Mouse (Mus musculus): ENCODE measurements around the gene Ly75. TPM values are rescaled to one million over a fixed set of nuclear protein-coding genes. Genes with fewer than 3 reads are reported as not detected.

The Ly75 gene
- total and polyA plus RNA-seq, 3 experiments, result 1.1 to 2.2 TPM; not detected in 1

- Histone ChIP-seq H3K27ac (ENCODE audit: control insufficient read depth, low read depth, low read length) (no peak overlapping the region), H3K79me2 (ENCODE audit: control insufficient read depth, insufficient read depth, low read length, poor library complexity) (no peaks in the 10 kb centered on the region), H3K9ac (ENCODE audit: control insufficient read depth, low read depth, low read length, poor library complexity, severe bottlenecking) (no peak overlapping the region), H3K9me3 (replicated peaks; ENCODE audit: insufficient read depth, low read length) (no peaks in the 10 kb centered on the region), H3K36me3 (ENCODE audit: control insufficient read depth in 1 of 2, insufficient read depth in 2 of 2, low read length in 2 of 2) (peaks cover 0 to 8% of the 10 kb centered on the region in 2 experiments; a peak in 2 of 4 replicates), H3K4me3 (ENCODE audit: control insufficient read depth in 1 of 2, insufficient read depth in 1 of 2, low read depth in 2 of 2, low read length in 2 of 2) (no peak overlapping the region), H3K4me1 (ENCODE audit: control insufficient read depth in 1 of 2, insufficient read depth in 2 of 2, low read length in 2 of 2) (peaks cover 0 to 18% of the 10 kb centered on the region in 2 experiments; a peak in 2 of 4 replicates), H3K27me3 (ENCODE audit: control insufficient read depth in 1 of 2, insufficient read depth in 2 of 2, low read length in 2 of 2) (no peaks in the 10 kb centered on the region)
- no peak for DNase-seq (ENCODE audit: low read depth, low spot score)
- TF ChIP-seq BHLHE40 (IDR thresholded peaks at IDR 0.05; ENCODE audit: borderline replicate concordance, low read depth, low read length), result no peak
- no peak for TF ChIP-seq USF1 (IDR thresholded peaks at IDR 0.05; ENCODE audit: low read depth, low read length)
- no peak for TF ChIP-seq MAZ (IDR thresholded peaks at IDR 0.05; ENCODE audit: low read depth, low read length)
- TF ChIP-seq ELF1 (IDR thresholded peaks at IDR 0.05; ENCODE audit: low read depth, low read length), result no peak
- TF ChIP-seq GABPA (IDR thresholded peaks at IDR 0.05; ENCODE audit: low read depth, low read length), result no peak
Measured at GRCm38 (mm10) chr2:60409194-60409593, 26.1 kb upstream of the Ly75 start.

DNA sequence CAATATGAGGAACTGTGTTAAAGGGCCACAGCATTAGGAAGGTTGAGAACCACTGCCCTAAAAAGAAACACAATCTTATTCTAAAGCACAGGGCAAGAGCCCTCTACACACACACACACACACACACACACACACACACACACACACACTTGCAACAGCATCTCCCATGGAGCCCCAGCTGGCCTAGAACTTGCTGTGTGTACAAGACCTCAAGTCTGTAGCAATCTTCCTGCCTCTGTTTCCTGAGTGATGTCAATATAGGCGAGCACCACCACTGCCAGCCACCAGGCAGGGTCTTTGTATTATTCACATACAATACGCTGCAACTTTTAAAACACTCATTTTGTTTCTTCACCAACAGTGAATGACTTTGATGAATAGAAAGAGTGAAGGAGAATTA is 24.3 kb upstream of the Ly75 start:
- no peak overlapping the region for H3K4me3 ChIP-seq (ENCODE audit: control insufficient read depth in 1 of 2, insufficient read depth in 1 of 2, low read depth in 2 of 2, low read length in 2 of 2)
- no peak overlapping the region for H3K9ac ChIP-seq (ENCODE audit: control insufficient read depth, low read depth, low read length, poor library complexity, severe bottlenecking)
- DNase-seq (ENCODE audit: low read depth, low spot score), result peak; percentile 9
- H3K4me1 ChIP-seq (ENCODE audit: control insufficient read depth in 1 of 2, insufficient read depth in 2 of 2, low read length in 2 of 2), result peaks cover 0 to 18% of the 10 kb centered on the region in 2 experiments; a peak in 2 of 4 replicates
- no peak overlapping the region for H3K27ac ChIP-seq (ENCODE audit: control insufficient read depth, low read depth, low read length)
- H3K9me3 ChIP-seq (replicated peaks; ENCODE audit: insufficient read depth, low read length), result no peaks in the 10 kb centered on the region
- H3K79me2 ChIP-seq (ENCODE audit: control insufficient read depth, insufficient read depth, low read length, poor library complexity), result no peaks in the 10 kb centered on the region
- TF ChIP-seq GATA1 (IDR thresholded peaks at IDR 0.05; ENCODE audit: low read depth, low read length) (no peak), SIN3A (IDR thresholded peaks at IDR 0.05; ENCODE audit: low read length) (no peak), ZKSCAN1 (IDR thresholded peaks at IDR 0.05; ENCODE audit: low read depth, low read length) (no peak), CHD2 (IDR thresholded peaks at IDR 0.05; ENCODE audit: low read length) (no peak), POLR2AphosphoS5 (IDR thresholded peaks at IDR 0.05; ENCODE audit: borderline replicate concordance, low read depth, low read length) (no peak), HCFC1 (IDR thresholded peaks at IDR 0.05; ENCODE audit: low read depth, low read length) (no peak), E2F4 (IDR thresholded peaks at IDR 0.05; ENCODE audit: borderline replicate concordance, low read depth, low read length) (no peak)
- H3K27me3 ChIP-seq (ENCODE audit: control insufficient read depth in 1 of 2, insufficient read depth in 2 of 2, low read length in 2 of 2), result no peaks in the 10 kb centered on the region
- peaks cover 0 to 8% of the 10 kb centered on the region in 2 experiments; a peak in 2 of 4 replicates for H3K36me3 ChIP-seq (ENCODE audit: control insufficient read depth in 1 of 2, insufficient read depth in 2 of 2, low read length in 2 of 2)

DNA sequence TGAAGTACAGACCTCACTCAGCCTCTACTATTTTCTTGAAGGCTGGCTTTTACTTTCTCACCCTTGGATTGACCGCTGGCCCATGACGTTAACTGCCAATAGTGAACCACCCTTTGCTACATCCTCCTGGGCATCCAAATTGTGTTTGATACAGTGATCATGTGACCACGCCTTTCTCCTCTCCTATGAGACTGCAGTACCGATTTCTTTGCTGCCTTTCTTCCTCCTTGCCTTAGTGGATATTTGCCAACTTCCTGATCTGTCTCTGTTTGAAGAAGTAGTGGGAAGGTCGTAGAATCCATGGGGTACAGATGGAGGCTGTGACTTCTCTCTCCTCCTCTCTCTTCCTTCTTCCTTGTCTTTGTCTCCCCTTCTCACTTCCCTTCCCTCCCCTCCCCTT is 22.3 kb upstream of the Ly75 start:
- Histone ChIP-seq H3K79me2 (ENCODE audit: control insufficient read depth, insufficient read depth, low read length, poor library complexity) (no peaks in the 10 kb centered on the region), H3K9ac (ENCODE audit: control insufficient read depth, low read depth, low read length, poor library complexity, severe bottlenecking) (no peak overlapping the region), H3K27ac (ENCODE audit: control insufficient read depth, low read depth, low read length) (no peak overlapping the region; the same call in 1 of the 2 replicates), H3K4me1 (ENCODE audit: control insufficient read depth in 1 of 2, insufficient read depth in 2 of 2, low read length in 2 of 2) (peaks cover 0 to 18% of the 10 kb centered on the region in 2 experiments; a peak in 2 of 4 replicates), H3K9me3 (replicated peaks; ENCODE audit: insufficient read depth, low read length) (no peaks in the 10 kb centered on the region), H3K36me3 (ENCODE audit: control insufficient read depth in 1 of 2, insufficient read depth in 2 of 2, low read length in 2 of 2) (peaks cover 0 to 8% of the 10 kb centered on the region in 2 experiments; a peak in 2 of 4 replicates), H3K4me3 (ENCODE audit: control insufficient read depth in 1 of 2, insufficient read depth in 1 of 2, low read depth in 2 of 2, low read length in 2 of 2) (no peak overlapping the region), H3K27me3 (ENCODE audit: control insufficient read depth in 1 of 2, insufficient read depth in 2 of 2, low read length in 2 of 2) (no peaks in the 10 kb centered on the region)
- peak; percentile 64 for DNase-seq (ENCODE audit: low read depth, low spot score)
- TF ChIP-seq MAZ (IDR thresholded peaks at IDR 0.05; ENCODE audit: low read depth, low read length) (no peak), MXI1 (IDR thresholded peaks at IDR 0.05; ENCODE audit: low read depth, low read length) (no peak), GABPA (IDR thresholded peaks at IDR 0.05; ENCODE audit: low read depth, low read length) (no peak), GATA1 (IDR thresholded peaks at IDR 0.05; ENCODE audit: low read depth, low read length) (no peak), MYB (IDR thresholded peaks at IDR 0.05; ENCODE audit: low read depth, low read length) (no peak), USF1 (IDR thresholded peaks at IDR 0.05; ENCODE audit: low read depth, low read length) (peak; percentile 79)

Data from MEL (cell line).